Mouse (Mus musculus): ENCODE results near the gene Gpn1. TPM values are rescaled to one million over a fixed set of nuclear protein-coding genes. Genes with fewer than 3 reads are reported as not detected.

Gene Gpn1
- polyA plus RNA-seq, 1 experiment from 2014 or later, result 73.3 TPM

- WGBS, result 94% methylated on average over 4 of the region's 4 CpGs
- DNase-seq, result no peak
- Histone ChIP-seq H3K9me3 (ENCODE audit: control insufficient read depth, low read length) (no peaks in the 10 kb centered on the region), H3K36me3 (ENCODE audit: control insufficient read depth, insufficient read depth, low read length) (peaks cover 77% of the 10 kb centered on the region), H3K4me2 (ENCODE audit: low read length) (no peak overlapping the region), H3K9ac (replicated peaks; ENCODE audit: low read length) (no peak overlapping the region), H3K27ac (replicated peaks; ENCODE audit: low read depth, low read length) (no peak overlapping the region), H3K4me1 (ENCODE audit: control insufficient read depth, insufficient read depth, low read length) (no peaks in the 10 kb centered on the region), H3K4me3 (replicated peaks; ENCODE audit: low read depth, low read length) (no peak overlapping the region), H3K27me3 (ENCODE audit: control insufficient read depth, insufficient read depth, low read length) (no peaks in the 10 kb centered on the region)
- no peak for ATAC-seq (ENCODE audit: low FRiP score, low TSS enrichment)
These were observed 14.0 kb upstream of the Gpn1 start for GRCm38 (mm10) chr5:31480536-31480935.

- Histone ChIP-seq H3K36me3 (ENCODE audit: control insufficient read depth, insufficient read depth, low read length) (peaks cover 28% of the 10 kb centered on the region), H3K9ac (replicated peaks; ENCODE audit: low read length) (no peak within 1 kb of the TSS), H3K9me3 (ENCODE audit: control insufficient read depth, low read length) (no peaks in the 10 kb centered on the region), H3K4me1 (ENCODE audit: control insufficient read depth, insufficient read depth, low read length) (no peaks in the 10 kb centered on the region), H3K4me2 (ENCODE audit: low read length) (no peak within 1 kb of the TSS), H3K4me3 (replicated peaks; ENCODE audit: low read depth, low read length) (no peak within 1 kb of the TSS), H3K27ac (replicated peaks; ENCODE audit: low read depth, low read length) (no peak within 1 kb of the TSS), H3K27me3 (ENCODE audit: control insufficient read depth, insufficient read depth, low read length) (no peaks in the 10 kb centered on the region)
- WGBS, result 97% methylated on average over 3 of the region's 3 CpGs
- ATAC-seq (ENCODE audit: low FRiP score, low TSS enrichment), result no peak
- no peak for DNase-seq
These were observed 9.1 kb upstream of the Gpn1 start, which contains the start of gene 4930548H24Rik for GRCm38 (mm10) chr5:31485440-31485839. TSS of gene 4930548H24Rik (plus strand) at chr5:31485740.

GRCm38 (mm10) chr5:31487889-31488288, 6.7 kb upstream of the Gpn1 start:
- H3K4me1 ChIP-seq (ENCODE audit: control insufficient read depth, insufficient read depth, low read length), result no peaks in the 10 kb centered on the region
- no peak overlapping the region for H3K4me3 ChIP-seq (replicated peaks; ENCODE audit: low read depth, low read length)
- H3K36me3 ChIP-seq (ENCODE audit: control insufficient read depth, insufficient read depth, low read length), result peaks cover 5% of the 10 kb centered on the region
- WGBS, result 93% methylated on average over 3 of the region's 3 CpGs
- DNase-seq (no peak), ATAC-seq (ENCODE audit: low FRiP score, low TSS enrichment) (no peak)
- no peak overlapping the region for H3K27ac ChIP-seq (replicated peaks; ENCODE audit: low read depth, low read length)
- H3K9ac ChIP-seq (replicated peaks; ENCODE audit: low read length), result no peak overlapping the region
- no peak overlapping the region for H3K4me2 ChIP-seq (ENCODE audit: low read length)
- no peaks in the 10 kb centered on the region for H3K9me3 ChIP-seq (ENCODE audit: control insufficient read depth, low read length)
- no peaks in the 10 kb centered on the region for H3K27me3 ChIP-seq (ENCODE audit: control insufficient read depth, insufficient read depth, low read length)

GRCm38 (mm10) chr5:31489116-31489769, 5.3 kb upstream of the Gpn1 start:
- no peak overlapping the region for H3K9ac ChIP-seq (replicated peaks; ENCODE audit: low read length)
- WGBS, result 68% methylated on average over 7 of the region's 7 CpGs
- ATAC-seq (ENCODE audit: low FRiP score, low TSS enrichment), result no peak

GRCm38 (mm10) chr5:31492031-31492430, 2.5 kb upstream of the Gpn1 start:
- WGBS, result 52% methylated on average over 1 of the region's 1 CpGs
- ATAC-seq (ENCODE audit: low FRiP score, low TSS enrichment), result no peak

More at GRCm38 (mm10) chr5:31489116-31489769, 5.3 kb upstream of the Gpn1 start:
- no peak overlapping the region for H3K4me3 ChIP-seq (replicated peaks; ENCODE audit: low read depth, low read length)
- no peaks in the 10 kb centered on the region for H3K9me3 ChIP-seq (ENCODE audit: control insufficient read depth, low read length)
- DNase-seq, result no peak
- H3K27ac ChIP-seq (replicated peaks; ENCODE audit: low read depth, low read length), result no peak overlapping the region
- H3K4me1 ChIP-seq (ENCODE audit: control insufficient read depth, insufficient read depth, low read length), result no peaks in the 10 kb centered on the region
- no peaks in the 10 kb centered on the region for H3K27me3 ChIP-seq (ENCODE audit: control insufficient read depth, insufficient read depth, low read length)
- H3K36me3 ChIP-seq (ENCODE audit: control insufficient read depth, insufficient read depth, low read length), result peaks cover 5% of the 10 kb centered on the region; the same call in 1 of the 2 replicates
- no peak overlapping the region for H3K4me2 ChIP-seq (ENCODE audit: low read length)

GRCm38 (mm10) chr5:31504843-31505242, 10.3 kb downstream of the Gpn1 start:
- H3K9me3 ChIP-seq (ENCODE audit: control insufficient read depth, low read length), result no peaks in the 10 kb centered on the region
- ATAC-seq (ENCODE audit: low FRiP score, low TSS enrichment) (no peak), DNase-seq (no peak)
- peaks cover 95% of the 10 kb centered on the region for H3K36me3 ChIP-seq (ENCODE audit: control insufficient read depth, insufficient read depth, low read length)
- no peak overlapping the region for H3K4me2 ChIP-seq (ENCODE audit: low read length)
- no peaks in the 10 kb centered on the region for H3K27me3 ChIP-seq (ENCODE audit: control insufficient read depth, insufficient read depth, low read length)
- WGBS, result 95% methylated on average over 10 of the region's 10 CpGs
- no peak overlapping the region for H3K27ac ChIP-seq (replicated peaks; ENCODE audit: low read depth, low read length)
- no peak overlapping the region for H3K9ac ChIP-seq (replicated peaks; ENCODE audit: low read length)
- no peak overlapping the region for H3K4me3 ChIP-seq (replicated peaks; ENCODE audit: low read depth, low read length)
- H3K4me1 ChIP-seq (ENCODE audit: control insufficient read depth, insufficient read depth, low read length), result no peaks in the 10 kb centered on the region

More at GRCm38 (mm10) chr5:31492031-31492430, 2.5 kb upstream of the Gpn1 start:
- Histone ChIP-seq H3K4me1 (ENCODE audit: control insufficient read depth, insufficient read depth, low read length) (peaks cover 8% of the 10 kb centered on the region), H3K4me2 (ENCODE audit: low read length) (no peak overlapping the region), H3K4me3 (replicated peaks; ENCODE audit: low read depth, low read length) (no peak overlapping the region), H3K27ac (replicated peaks; ENCODE audit: low read depth, low read length) (no peak overlapping the region), H3K36me3 (ENCODE audit: control insufficient read depth, insufficient read depth, low read length) (peaks cover 7% of the 10 kb centered on the region; the same call in 1 of the 2 replicates), H3K27me3 (ENCODE audit: control insufficient read depth, insufficient read depth, low read length) (no peaks in the 10 kb centered on the region), H3K9ac (replicated peaks; ENCODE audit: low read length) (no peak overlapping the region), H3K9me3 (ENCODE audit: control insufficient read depth, low read length) (no peaks in the 10 kb centered on the region)
- no peak for DNase-seq

GRCm38 (mm10) chr5:31512481-31512880, 17.9 kb downstream of the Gpn1 start:
- Histone ChIP-seq H3K4me3 (replicated peaks; ENCODE audit: low read depth, low read length) (no peak overlapping the region), H3K9ac (replicated peaks; ENCODE audit: low read length) (no peak overlapping the region), H3K4me2 (ENCODE audit: low read length) (no peak overlapping the region), H3K27ac (replicated peaks; ENCODE audit: low read depth, low read length) (no peak overlapping the region), H3K36me3 (ENCODE audit: control insufficient read depth, insufficient read depth, low read length) (peaks cover 94% of the 10 kb centered on the region), H3K4me1 (ENCODE audit: control insufficient read depth, insufficient read depth, low read length) (no peaks in the 10 kb centered on the region), H3K9me3 (ENCODE audit: control insufficient read depth, low read length) (no peaks in the 10 kb centered on the region), H3K27me3 (ENCODE audit: control insufficient read depth, insufficient read depth, low read length) (no peaks in the 10 kb centered on the region)
- DNase-seq, result no peak
- 85% methylated on average over 1 of the region's 1 CpGs for WGBS
- ATAC-seq (ENCODE audit: low FRiP score, low TSS enrichment), result no peak

- ATAC-seq (ENCODE audit: low FRiP score, low TSS enrichment) (no peak), DNase-seq (no peak)
- Histone ChIP-seq H3K27me3 (ENCODE audit: control insufficient read depth, insufficient read depth, low read length) (no peaks in the 10 kb centered on the region), H3K4me2 (ENCODE audit: low read length) (no peak overlapping the region), H3K9ac (replicated peaks; ENCODE audit: low read length) (no peak overlapping the region), H3K36me3 (ENCODE audit: control insufficient read depth, insufficient read depth, low read length) (peaks cover 67% of the 10 kb centered on the region), H3K27ac (replicated peaks; ENCODE audit: low read depth, low read length) (no peak overlapping the region), H3K4me3 (replicated peaks; ENCODE audit: low read depth, low read length) (no peak overlapping the region), H3K9me3 (ENCODE audit: control insufficient read depth, low read length) (no peaks in the 10 kb centered on the region), H3K4me1 (ENCODE audit: control insufficient read depth, insufficient read depth, low read length) (peaks cover under 1% of the 10 kb centered on the region)
- WGBS, result 95% methylated on average over 6 of the region's 6 CpGs
These were observed 26.0 kb downstream of the Gpn1 start for GRCm38 (mm10) chr5:31520556-31520955.
